Mouse (Mus musculus): ENCODE results near the gene Nqo1.

- peak; percentile 8; the same call in 1 of the 2 replicates for TF ChIP-seq CTCF (IDR thresholded peaks at IDR 0.05; ENCODE audit: control insufficient read depth, insufficient read depth, insufficient replicate concordance, low read depth, low read length)
- TF ChIP-seq POLR2A (IDR thresholded peaks at IDR 0.05; ENCODE audit: control insufficient read depth, low read depth, low read length): no peak
Observed at GRCm38 (mm10) chr8:107387861-107388260, 15.1 kb downstream of the Nqo1 start.
